Mouse (Mus musculus) CD4-positive, CD25-positive, alpha-beta regulatory T cell, adult 2 months (primary cell): ENCODE data around the gene Csn1s2a.
"Not testable (repeated sequence)": the region's sequence is repeated elsewhere in the genome, so short reads cannot be mapped to it uniquely, and the experiment has no call there.

ENCODE experiments used
- DNase-seq: peaks from one replicate; pipeline ENCODE4 v3.0.0-alpha.2; 2012; ENCODE audit warnings: low read depth, low spot score

Gene Csn1s2a

GRCm38 (mm10) chr5:87774267-87774666 lies at the start of gene Csn1s2a:
Gene Csn1s2a, plus strand, starts transcription at chr5:87774567.
- DNase-seq = no peak

GRCm38 (mm10) chr5:87734821-87735220 lies 39.5 kb upstream of the Csn1s2a start:
- no peak for DNase-seq

GRCm38 (mm10) chr5:87753471-87753870 lies 20.9 kb upstream of the Csn1s2a start:
- DNase-seq = no peak

GRCm38 (mm10) chr5:87764546-87764945 lies 9.8 kb upstream of the Csn1s2a start:
- no peak for DNase-seq

GRCm38 (mm10) chr5:87772151-87772550 lies 2.2 kb upstream of the Csn1s2a start:
- not testable (repeated sequence) for DNase-seq

GRCm38 (mm10) chr5:87782731-87783130 lies 8.4 kb downstream of the Csn1s2a start:
- no peak for DNase-seq

- DNase-seq = no peak
These were observed 33.4 kb downstream of the Csn1s2a start, which contains the start of gene Csn1s2b for GRCm38 (mm10) chr5:87807782-87808181. Gene Csn1s2b, plus strand, starts transcription at chr5:87808082.

- DNase-seq = no peak
These were observed 34.9 kb downstream of the Csn1s2a start for GRCm38 (mm10) chr5:87809253-87809652.

GRCm38 (mm10) chr5:87825386-87825785 lies 51.0 kb downstream of the Csn1s2a start, which contains the start of gene Prr27:
Gene Prr27, plus strand, starts transcription at chr5:87825686.
- no peak for DNase-seq
